Mouse (Mus musculus): Measurements from ENCODE around the gene Gm43552. TPM values are rescaled to one million over a fixed set of nuclear protein-coding genes. Genes with fewer than 3 reads are reported as not detected.
A peak's percentile ranks its signal among the peaks of the same experiment; 100 is the strongest.

The Gm43552 gene
- polyA plus RNA-seq, 1 experiment from 2014 or later, result not detected

DNA sequence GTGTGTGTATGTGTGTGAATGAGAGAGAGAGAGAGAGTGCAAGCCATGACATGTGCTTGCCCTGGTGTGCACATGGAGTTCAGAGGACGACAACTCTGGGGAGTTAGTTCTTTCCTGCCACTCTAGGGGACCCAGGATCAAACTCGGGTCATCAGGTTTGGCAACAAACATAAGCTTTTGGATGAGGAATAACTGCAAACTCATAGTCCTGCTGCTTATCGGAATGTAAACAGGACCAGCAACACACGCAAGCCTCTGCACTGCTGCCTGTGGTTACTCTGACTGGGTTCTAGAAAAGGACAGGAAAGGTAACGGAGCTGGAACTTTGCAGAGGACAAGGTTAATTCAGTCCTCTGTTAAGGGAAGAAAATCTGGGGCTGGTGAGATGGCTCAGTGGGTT lies 67.4 kb downstream of the Gm43552 start:
- no peak for DNase-seq (ENCODE audit: low spot score)
- Histone ChIP-seq H3K4me3 (ENCODE audit: low read depth, low read length) (no peak overlapping the region), H3K27me3 (replicated peaks; ENCODE audit: insufficient read depth, low read length) (no peaks in the 10 kb centered on the region), H3K9me3 (ENCODE audit: low read length) (no peaks in the 10 kb centered on the region), H3K36me3 (ENCODE audit: insufficient read depth, low read length) (peaks cover 19% of the 10 kb centered on the region; the same call in 1 of the 2 replicates), H3K4me1 (ENCODE audit: insufficient read depth, low read depth, low read length) (no peaks in the 10 kb centered on the region), H3K27ac (ENCODE audit: low read length) (no peak overlapping the region), H3K4me2 (replicated peaks; ENCODE audit: low read depth, low read length) (no peak overlapping the region), H3K9ac (replicated peaks; ENCODE audit: low read depth) (no peak overlapping the region)
- ATAC-seq, result no peak
- TF ChIP-seq CTCF (IDR thresholded peaks at IDR 0.05) (no peak), EP300 (IDR thresholded peaks at IDR 0.05) (no peak)
- WGBS, result 76% methylated on average over 5 of the region's 5 CpGs

DNA sequence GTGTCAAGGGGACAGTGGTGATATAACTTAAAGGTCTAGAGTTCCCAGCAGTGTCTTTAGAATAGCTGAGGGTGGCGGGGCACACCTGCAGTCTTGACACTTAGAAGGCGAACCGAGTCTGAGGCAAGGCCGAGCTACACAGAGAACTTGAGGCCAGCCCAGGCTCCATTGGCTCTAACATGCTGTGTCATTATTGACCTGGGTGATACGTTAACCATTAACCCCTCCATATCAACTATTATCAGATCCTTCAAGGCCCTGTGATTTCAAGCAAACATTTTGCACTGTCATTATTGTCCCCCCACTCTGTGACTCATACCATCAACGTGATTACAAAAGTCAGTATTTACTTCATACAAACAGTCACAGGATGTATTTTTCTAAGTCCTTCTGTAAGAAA lies 68.4 kb downstream of the Gm43552 start:
- DNase-seq (ENCODE audit: low spot score) (peak; percentile 16), ATAC-seq (peak; percentile 33; the same call in 1 of the 2 replicates)
- Histone ChIP-seq H3K27ac (ENCODE audit: low read length) (no peak overlapping the region), H3K4me2 (replicated peaks; ENCODE audit: low read depth, low read length) (no peak overlapping the region), H3K4me3 (ENCODE audit: low read depth, low read length) (no peak overlapping the region), H3K27me3 (replicated peaks; ENCODE audit: insufficient read depth, low read length) (no peaks in the 10 kb centered on the region), H3K9ac (replicated peaks; ENCODE audit: low read depth) (no peak overlapping the region), H3K9me3 (ENCODE audit: low read length) (no peaks in the 10 kb centered on the region), H3K36me3 (ENCODE audit: insufficient read depth, low read length) (peaks cover 19% of the 10 kb centered on the region; the same call in 1 of the 2 replicates), H3K4me1 (ENCODE audit: insufficient read depth, low read depth, low read length) (no peaks in the 10 kb centered on the region)
- TF ChIP-seq CTCF (IDR thresholded peaks at IDR 0.05), result no peak
- TF ChIP-seq EP300 (IDR thresholded peaks at IDR 0.05), result no peak
- 72% methylated on average over 6 of the region's 6 CpGs for WGBS

DNA sequence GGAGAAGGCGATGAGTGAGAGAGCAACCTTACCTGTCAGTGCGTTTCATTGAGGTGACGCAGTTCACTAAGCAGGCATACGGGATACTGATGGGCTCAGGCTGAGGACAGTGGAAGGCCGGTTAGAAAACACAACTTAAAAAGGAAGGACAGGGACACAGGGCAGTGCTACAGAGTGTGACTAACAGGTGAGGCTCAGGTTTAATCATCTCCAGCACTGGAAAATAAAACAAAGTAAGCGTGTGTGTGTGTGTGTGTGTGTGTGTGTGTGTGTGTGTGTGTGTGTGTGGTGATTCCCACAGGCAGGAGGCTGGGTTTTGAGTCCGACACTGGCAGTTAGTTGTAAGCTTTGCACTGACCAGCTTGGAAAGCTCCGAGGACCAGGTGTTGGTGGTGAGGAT lies 69.8 kb downstream of the Gm43552 start:
- Histone ChIP-seq H3K4me3 (ENCODE audit: low read depth, low read length) (no peak overlapping the region), H3K9ac (replicated peaks; ENCODE audit: low read depth) (no peak overlapping the region), H3K27me3 (replicated peaks; ENCODE audit: insufficient read depth, low read length) (no peaks in the 10 kb centered on the region), H3K9me3 (ENCODE audit: low read length) (no peaks in the 10 kb centered on the region), H3K4me1 (ENCODE audit: insufficient read depth, low read depth, low read length) (no peaks in the 10 kb centered on the region), H3K4me2 (replicated peaks; ENCODE audit: low read depth, low read length) (no peak overlapping the region), H3K36me3 (ENCODE audit: insufficient read depth, low read length) (peaks cover 19% of the 10 kb centered on the region; the same call in 1 of the 2 replicates), H3K27ac (ENCODE audit: low read length) (no peak overlapping the region)
- DNase-seq (ENCODE audit: low spot score), result no peak
- ATAC-seq, result no peak
- WGBS, result 94% methylated on average over 8 of the region's 8 CpGs
- TF ChIP-seq EP300 (IDR thresholded peaks at IDR 0.05) (no peak), CTCF (IDR thresholded peaks at IDR 0.05) (no peak)

DNA sequence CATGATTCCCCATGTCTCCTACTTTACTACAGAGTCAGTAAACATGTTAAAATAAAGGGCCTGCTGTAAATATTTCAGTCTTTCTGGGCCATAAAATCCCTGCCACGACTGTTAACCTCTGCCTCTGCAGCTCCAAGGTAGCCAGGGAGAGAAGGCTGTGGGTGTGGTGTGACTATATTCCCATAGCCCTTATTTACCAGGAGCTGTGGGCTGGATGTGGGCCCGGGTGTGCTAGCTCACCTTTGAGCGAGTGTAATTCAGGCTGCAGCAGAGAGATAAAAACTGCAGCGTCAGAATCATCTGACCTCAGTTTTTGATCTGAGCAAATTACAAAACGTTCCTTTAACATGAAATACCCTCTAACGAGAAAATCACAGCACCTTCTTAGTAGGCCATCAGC lies 71.8 kb downstream of the Gm43552 start:
- H3K4me2 ChIP-seq (replicated peaks; ENCODE audit: low read depth, low read length), result no peak overlapping the region
- TF ChIP-seq CTCF (IDR thresholded peaks at IDR 0.05) (no peak), EP300 (IDR thresholded peaks at IDR 0.05) (no peak)
- no peak overlapping the region for H3K9ac ChIP-seq (replicated peaks; ENCODE audit: low read depth)
- no peaks in the 10 kb centered on the region for H3K9me3 ChIP-seq (ENCODE audit: low read length)
- H3K4me3 ChIP-seq (ENCODE audit: low read depth, low read length), result no peak overlapping the region
- H3K27ac ChIP-seq (ENCODE audit: low read length), result no peak overlapping the region
- H3K27me3 ChIP-seq (replicated peaks; ENCODE audit: insufficient read depth, low read length), result no peaks in the 10 kb centered on the region
- H3K36me3 ChIP-seq (ENCODE audit: insufficient read depth, low read length), result peaks cover 19% of the 10 kb centered on the region; the same call in 1 of the 2 replicates
- 75% methylated on average over 6 of the region's 6 CpGs for WGBS
- H3K4me1 ChIP-seq (ENCODE audit: insufficient read depth, low read depth, low read length), result no peaks in the 10 kb centered on the region
- ATAC-seq (no peak), DNase-seq (ENCODE audit: low spot score) (no peak)

DNA sequence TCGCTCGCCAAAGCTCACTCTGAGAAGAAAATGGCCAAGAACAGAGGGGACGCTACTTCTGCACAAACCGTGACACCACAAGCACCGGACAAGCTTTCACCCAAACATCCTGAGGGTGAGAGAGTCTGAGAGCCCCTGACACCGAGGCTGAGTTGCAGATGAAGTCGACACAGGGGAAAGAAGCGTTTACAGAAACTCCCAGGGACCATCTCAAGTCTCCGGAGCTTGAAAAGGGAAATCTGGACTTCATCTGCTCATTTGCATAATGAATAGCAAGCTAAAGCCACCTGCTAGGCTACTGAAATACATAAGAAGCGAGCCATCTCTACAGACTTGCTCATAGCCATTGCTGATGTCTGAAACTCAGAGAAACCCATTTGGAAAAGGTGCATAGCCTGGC lies 73.5 kb downstream of the Gm43552 start:
- WGBS, result 80% methylated on average over 10 of the region's 10 CpGs
- H3K36me3 ChIP-seq (ENCODE audit: insufficient read depth, low read length), result peaks cover 17% of the 10 kb centered on the region; the same call in 1 of the 2 replicates
- no peak for TF ChIP-seq EP300 (IDR thresholded peaks at IDR 0.05)
- no peak for TF ChIP-seq CTCF (IDR thresholded peaks at IDR 0.05)

DNA sequence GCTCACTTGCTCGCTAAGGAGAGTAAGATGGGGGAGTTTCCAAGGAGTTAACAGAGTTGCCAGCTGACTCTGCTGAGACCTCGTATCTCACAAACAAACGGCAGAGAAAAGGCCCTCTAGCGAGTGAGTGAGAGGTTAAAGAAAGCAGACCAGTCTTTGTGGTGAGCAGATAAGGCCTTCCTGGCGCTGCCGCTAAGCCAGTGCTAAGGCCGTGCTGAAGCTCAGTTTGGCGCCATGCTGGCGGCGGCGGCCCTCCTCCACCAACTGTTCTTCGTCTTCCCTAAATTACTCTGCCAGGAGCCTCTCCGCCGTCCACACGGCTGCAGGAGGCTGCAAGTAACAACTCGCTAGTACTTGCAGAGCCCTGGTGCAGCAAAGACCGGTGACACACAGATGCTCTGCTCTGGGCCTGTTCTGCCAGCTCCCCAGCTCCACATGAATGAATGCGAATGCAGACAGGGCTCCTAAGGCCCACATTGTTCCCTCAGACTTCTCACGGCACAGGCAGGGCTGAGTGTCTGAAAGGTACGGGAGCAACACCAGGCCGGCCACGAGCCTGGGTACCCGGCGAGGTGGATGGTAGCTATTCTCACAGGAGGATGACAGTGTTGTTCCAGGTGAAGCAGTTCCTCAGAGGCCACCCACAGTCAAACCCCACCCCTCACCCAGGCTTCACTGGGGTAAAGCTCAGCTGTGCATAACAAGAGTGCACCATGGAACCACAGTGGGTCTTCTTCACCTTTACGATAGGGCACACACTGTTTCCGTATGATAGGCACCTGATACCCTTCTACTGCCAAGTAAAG lies 76.8 kb downstream of the Gm43552 start:
- H3K36me3 ChIP-seq (ENCODE audit: insufficient read depth, low read length), result peaks cover 18% of the 10 kb centered on the region; the same call in 1 of the 2 replicates
- H3K4me3 ChIP-seq (ENCODE audit: low read depth, low read length), result no peak overlapping the region
- no peak overlapping the region for H3K4me2 ChIP-seq (replicated peaks; ENCODE audit: low read depth, low read length)
- peak; percentile 44 for DNase-seq (ENCODE audit: low spot score)
- 0 out of 2 replicates have a peak overlapping the region, but pooled peaks have one; percentile 43 for H3K27ac ChIP-seq (ENCODE audit: low read length)
- WGBS, result 30% methylated on average over 26 of the region's 26 CpGs
- H3K9ac ChIP-seq (replicated peaks; ENCODE audit: low read depth), result no peak overlapping the region
- ATAC-seq, result peak; percentile 48
- no peaks in the 10 kb centered on the region for H3K9me3 ChIP-seq (ENCODE audit: low read length)
- TF ChIP-seq EP300 (IDR thresholded peaks at IDR 0.05) (no peak), CTCF (IDR thresholded peaks at IDR 0.05) (peak; percentile 38)
- no peaks in the 10 kb centered on the region for H3K27me3 ChIP-seq (replicated peaks; ENCODE audit: insufficient read depth, low read length)
- H3K4me1 ChIP-seq (ENCODE audit: insufficient read depth, low read depth, low read length), result no peaks in the 10 kb centered on the region

More for the DNA sequence above, 73.5 kb downstream of the Gm43552 start:
- Histone ChIP-seq H3K27me3 (replicated peaks; ENCODE audit: insufficient read depth, low read length) (no peaks in the 10 kb centered on the region), H3K9me3 (ENCODE audit: low read length) (no peaks in the 10 kb centered on the region), H3K4me2 (replicated peaks; ENCODE audit: low read depth, low read length) (no peak overlapping the region), H3K9ac (replicated peaks; ENCODE audit: low read depth) (no peak overlapping the region), H3K27ac (ENCODE audit: low read length) (no peak overlapping the region), H3K4me3 (ENCODE audit: low read depth, low read length) (no peak overlapping the region), H3K4me1 (ENCODE audit: insufficient read depth, low read depth, low read length) (no peaks in the 10 kb centered on the region)
- DNase-seq (ENCODE audit: low spot score) (no peak), ATAC-seq (no peak)
